Mouse (Mus musculus): ENCODE results near the gene Usp26.

The Usp26 gene

DNA sequence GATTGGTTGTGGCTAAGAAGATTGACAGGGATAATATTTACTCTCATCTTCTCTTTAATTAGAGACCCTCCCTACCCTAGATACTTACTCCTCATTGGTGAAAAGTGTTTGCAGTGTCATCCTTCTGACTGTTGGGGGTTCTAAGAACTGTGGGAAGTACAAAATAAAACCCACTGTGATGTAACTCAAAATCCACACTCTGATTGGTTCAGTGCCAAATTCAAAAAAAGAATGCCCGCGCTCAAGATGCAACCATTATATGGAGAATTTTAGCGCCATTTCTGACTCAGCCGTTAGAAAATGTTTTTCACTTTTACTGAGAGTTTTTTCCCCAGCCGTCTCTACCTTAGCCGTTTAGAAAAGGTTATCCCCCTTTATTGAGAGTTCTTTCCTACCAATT is at the start of gene Usp26:
Usp26 (minus strand) TSS at position 101 of the 400 bp plus-strand sequence.
- no peak for DNase-seq (ENCODE audit: low read depth, low spot score)

GRCm38 (mm10) chrX:51814466-51815247 is 13.6 kb upstream of the Usp26 start:
- no peak for DNase-seq (ENCODE audit: low read depth, low spot score)

DNA sequence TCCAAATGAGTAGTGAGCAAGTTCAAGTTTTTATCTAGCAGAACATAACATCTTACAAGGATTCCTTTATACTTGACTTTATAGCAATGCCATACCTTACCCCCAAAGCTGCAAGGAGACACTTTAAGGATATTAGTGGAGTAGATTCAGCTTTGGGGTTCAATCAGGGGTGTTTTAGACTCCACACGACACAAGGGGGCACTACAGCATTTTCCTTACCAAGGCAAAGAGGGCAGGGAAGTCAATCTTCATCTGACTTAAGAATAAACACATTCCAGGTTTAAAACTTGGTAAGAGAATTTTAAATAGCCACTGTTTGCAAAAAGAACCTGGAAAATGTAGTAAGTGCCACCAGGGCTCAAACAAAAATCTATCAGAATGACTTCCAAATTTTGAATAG is 33.6 kb downstream of the Usp26 start:
- no peak for DNase-seq (ENCODE audit: low read depth, low spot score)

- peak; percentile 3 for DNase-seq (ENCODE audit: low read depth, low spot score)
These were observed 64.6 kb downstream of the Usp26 start for GRCm38 (mm10) chrX:51736450-51736849.

GRCm38 (mm10) chrX:51714086-51714745 is 86.8 kb downstream of the Usp26 start:
- no peak for DNase-seq (ENCODE audit: low read depth, low spot score)

- DNase-seq (ENCODE audit: low read depth, low spot score): no peak
These were observed 88.0 kb downstream of the Usp26 start for GRCm38 (mm10) chrX:51712996-51713395.

Data from CD4-positive, CD25-positive, alpha-beta regulatory T cell, adult 2 months (primary cell).